Mouse (Mus musculus): Measurements from ENCODE around the gene Irf7. TPM values are rescaled to one million over a fixed set of nuclear protein-coding genes. Genes with fewer than 3 reads are reported as not detected.

The Irf7 gene
- total and polyA plus RNA-seq, 3 experiments = 1.9 to 2.0 TPM; not detected in 1

DNA sequence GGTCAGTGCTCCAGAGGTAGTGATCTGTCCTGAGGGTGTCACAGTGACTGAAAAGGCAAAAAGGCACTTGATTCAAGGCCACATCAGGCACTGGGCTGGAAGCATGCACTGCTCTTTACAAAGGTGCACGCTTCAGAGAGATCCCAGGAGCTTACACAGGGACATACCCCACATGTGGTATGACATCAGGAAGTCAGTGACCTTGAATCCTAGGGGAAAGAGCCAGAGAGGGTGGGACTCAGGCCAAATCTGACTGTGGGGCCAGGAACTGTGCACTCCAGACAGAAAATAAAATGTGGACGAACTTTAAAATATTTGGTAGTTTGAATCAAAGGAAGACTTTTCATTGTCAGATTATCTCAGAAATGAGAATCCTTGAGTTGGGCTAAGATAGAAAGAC, 48.1 kb upstream of the Irf7 start:
- H3K79me2 ChIP-seq (ENCODE audit: control insufficient read depth, insufficient read depth, low read length, poor library complexity) = no peaks in the 10 kb centered on the region
- H3K4me3 ChIP-seq (ENCODE audit: control insufficient read depth in 1 of 2, insufficient read depth in 1 of 2, low read depth in 2 of 2, low read length in 2 of 2) = no peak overlapping the region
- TF ChIP-seq TBP (IDR thresholded peaks at IDR 0.05; ENCODE audit: low read depth, low read length) = no peak
- no peak for TF ChIP-seq UBTF (IDR thresholded peaks at IDR 0.05; ENCODE audit: borderline replicate concordance, insufficient read depth, low read depth, low read length)
- no peak for TF ChIP-seq ZC3H11A (IDR thresholded peaks at IDR 0.05; ENCODE audit: low read depth, low read length)
- no peak for TF ChIP-seq SIN3A (IDR thresholded peaks at IDR 0.05; ENCODE audit: low read length)
- no peak for TF ChIP-seq MEF2A (IDR thresholded peaks at IDR 0.05; ENCODE audit: extremely low read depth, insufficient replicate concordance, low read depth, low read length, poor library complexity, severe bottlenecking)
- TF ChIP-seq MXI1 (IDR thresholded peaks at IDR 0.05; ENCODE audit: low read depth, low read length) = no peak
- no peak for TF ChIP-seq MYB (IDR thresholded peaks at IDR 0.05; ENCODE audit: low read depth, low read length)
- no peak for TF ChIP-seq CTCF (IDR thresholded peaks at IDR 0.05 in 2 of 3, conservative IDR thresholded peaks at IDR 0.05 in 1 of 3; ENCODE audit: control insufficient read depth in 1 of 3, insufficient read depth in 1 of 3, low read depth in 2 of 3, low read length in 3 of 3, poor library complexity in 1 of 3, severe bottlenecking in 1 of 3)
- TF ChIP-seq NELFE (IDR thresholded peaks at IDR 0.05; ENCODE audit: low read depth, low read length) = no peak
- TF ChIP-seq MAFK (IDR thresholded peaks at IDR 0.05; ENCODE audit: borderline replicate concordance, low read depth, low read length) = no peak
- no peak for TF ChIP-seq POLR2A (IDR thresholded peaks at IDR 0.05; ENCODE audit: control insufficient read depth in 1 of 2, insufficient read depth in 1 of 2, low read depth in 1 of 2, low read length in 2 of 2, poor library complexity in 1 of 2)
- no peak for TF ChIP-seq BHLHE40 (IDR thresholded peaks at IDR 0.05; ENCODE audit: borderline replicate concordance, low read depth, low read length)
- no peak for TF ChIP-seq POLR2AphosphoS5 (IDR thresholded peaks at IDR 0.05; ENCODE audit: borderline replicate concordance, low read depth, low read length)
- no peaks in the 10 kb centered on the region for H3K9me3 ChIP-seq (replicated peaks; ENCODE audit: insufficient read depth, low read length)
- H3K4me1 ChIP-seq (ENCODE audit: control insufficient read depth in 1 of 2, insufficient read depth in 2 of 2, low read length in 2 of 2) = no peaks in the 10 kb centered on the region
- H3K27me3 ChIP-seq (ENCODE audit: control insufficient read depth in 1 of 2, insufficient read depth in 2 of 2, low read length in 2 of 2) = no peaks in the 10 kb centered on the region
- peaks cover 0 to 21% of the 10 kb centered on the region in 2 experiments; a peak in 2 of 4 replicates for H3K36me3 ChIP-seq (ENCODE audit: control insufficient read depth in 1 of 2, insufficient read depth in 2 of 2, low read length in 2 of 2)
- no peak overlapping the region for H3K27ac ChIP-seq (ENCODE audit: control insufficient read depth, low read depth, low read length)
- no peak for DNase-seq (ENCODE audit: low read depth, low spot score)
- no peak overlapping the region for H3K9ac ChIP-seq (ENCODE audit: control insufficient read depth, low read depth, low read length, poor library complexity, severe bottlenecking)

DNA sequence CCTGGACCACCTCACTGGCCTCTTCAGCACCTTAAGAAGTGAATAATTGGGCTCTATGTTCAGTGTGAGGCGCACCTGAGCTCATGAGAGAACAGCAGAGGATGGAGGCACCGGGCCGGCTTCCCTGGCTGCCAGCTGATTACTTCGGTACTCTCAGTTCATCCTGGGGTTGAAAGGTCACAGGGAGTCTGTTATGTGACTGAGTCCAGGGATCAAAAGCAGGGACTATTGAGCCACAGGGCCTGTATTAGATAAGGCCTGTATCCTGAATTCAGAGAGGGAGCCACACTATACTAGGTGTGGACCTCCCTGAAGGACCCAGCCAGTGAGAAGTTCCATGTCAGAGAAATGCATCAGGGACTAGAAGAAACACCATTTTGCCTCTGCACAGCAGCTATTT, 38.3 kb upstream of the Irf7 start:
- peaks cover 0 to 11% of the 10 kb centered on the region in 2 experiments; a peak in 2 of 4 replicates for H3K36me3 ChIP-seq (ENCODE audit: control insufficient read depth in 1 of 2, insufficient read depth in 2 of 2, low read length in 2 of 2)
- H3K27ac ChIP-seq (ENCODE audit: control insufficient read depth, low read depth, low read length) = no peak overlapping the region
- TF ChIP-seq NELFE (IDR thresholded peaks at IDR 0.05; ENCODE audit: low read depth, low read length) (no peak), SMC3 (IDR thresholded peaks at IDR 0.05; ENCODE audit: low read depth, low read length) (no peak), CHD2 (IDR thresholded peaks at IDR 0.05; ENCODE audit: low read length) (no peak), ELF1 (IDR thresholded peaks at IDR 0.05; ENCODE audit: low read depth, low read length) (no peak), BHLHE40 (IDR thresholded peaks at IDR 0.05; ENCODE audit: borderline replicate concordance, low read depth, low read length) (no peak)
- no peak for DNase-seq (ENCODE audit: low read depth, low spot score)
- no peaks in the 10 kb centered on the region for H3K27me3 ChIP-seq (ENCODE audit: control insufficient read depth in 1 of 2, insufficient read depth in 2 of 2, low read length in 2 of 2)
- no peaks in the 10 kb centered on the region for H3K79me2 ChIP-seq (ENCODE audit: control insufficient read depth, insufficient read depth, low read length, poor library complexity)
- H3K4me1 ChIP-seq (ENCODE audit: control insufficient read depth in 1 of 2, insufficient read depth in 2 of 2, low read length in 2 of 2) = no peaks in the 10 kb centered on the region
- H3K9ac ChIP-seq (ENCODE audit: control insufficient read depth, low read depth, low read length, poor library complexity, severe bottlenecking) = no peak overlapping the region
- no peaks in the 10 kb centered on the region for H3K9me3 ChIP-seq (replicated peaks; ENCODE audit: insufficient read depth, low read length)
- no peak overlapping the region for H3K4me3 ChIP-seq (ENCODE audit: control insufficient read depth in 1 of 2, insufficient read depth in 1 of 2, low read depth in 2 of 2, low read length in 2 of 2)
